Mouse (Mus musculus): Measurements from ENCODE around the gene Tlr4. TPM values are rescaled to one million over a fixed set of nuclear protein-coding genes. Genes with fewer than 3 reads are reported as not detected.

Gene Tlr4
- polyA plus RNA-seq, 1 experiment: 1.1 TPM

DNA sequence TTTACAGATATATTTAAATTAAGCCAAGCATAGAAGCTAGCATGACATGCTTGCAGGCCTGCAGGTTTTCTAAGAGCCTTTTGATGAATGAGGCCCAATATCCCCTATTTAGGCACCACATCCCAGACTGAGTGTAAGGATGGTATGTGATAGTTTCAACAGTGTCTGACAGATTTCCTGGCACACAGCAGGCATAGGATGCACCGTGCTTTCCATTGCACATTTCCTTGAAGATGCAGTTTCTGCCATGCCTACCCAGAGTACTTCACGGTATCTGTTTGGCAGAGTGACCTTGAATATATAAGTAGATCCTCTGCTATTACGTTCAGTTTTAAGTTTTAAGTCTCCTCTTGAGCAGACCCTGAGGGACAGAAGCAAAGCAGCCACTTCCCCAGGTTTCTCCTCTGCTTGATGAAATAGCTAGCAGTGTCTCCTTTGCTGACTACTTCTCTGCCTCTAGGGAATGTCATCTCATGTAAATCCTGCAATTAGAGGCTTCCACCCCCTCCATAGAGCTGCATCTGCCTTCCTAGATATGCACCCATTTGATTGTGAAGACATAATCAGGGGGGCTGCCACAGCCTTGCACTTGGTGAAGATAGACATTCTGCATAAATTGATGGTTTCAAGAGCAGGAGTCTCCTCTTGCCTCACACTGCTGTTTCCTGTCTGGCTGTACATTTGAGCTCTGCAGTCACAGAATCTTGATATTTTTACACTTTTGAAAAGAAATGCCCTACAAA lies 92.4 kb downstream of the Tlr4 start:
- H3K27ac ChIP-seq (ENCODE audit: control insufficient read depth, insufficient read depth, low read depth, low read length, poor library complexity): no peak overlapping the region
- WGBS: 80% methylated on average over 3 of the region's 3 CpGs
- no peaks in the 10 kb centered on the region for H3K4me1 ChIP-seq (ENCODE audit: control insufficient read depth, insufficient read depth, low read length)
- H3K4me3 ChIP-seq (replicated peaks; ENCODE audit: control insufficient read depth, low read depth, low read length): no peak overlapping the region
- no peak for TF ChIP-seq POLR2A (IDR thresholded peaks at IDR 0.05; ENCODE audit: borderline replicate concordance, control insufficient read depth, low read depth, low read length)
- TF ChIP-seq CTCF (IDR thresholded peaks at IDR 0.05; ENCODE audit: control insufficient read depth, insufficient read depth, low read length): no peak

GRCm38 (mm10) chr4:66923616-66924276 lies 96.4 kb downstream of the Tlr4 start:
- TF ChIP-seq CTCF (IDR thresholded peaks at IDR 0.05; ENCODE audit: control insufficient read depth, insufficient read depth, low read length) (no peak), POLR2A (IDR thresholded peaks at IDR 0.05; ENCODE audit: borderline replicate concordance, control insufficient read depth, low read depth, low read length) (no peak)

DNA sequence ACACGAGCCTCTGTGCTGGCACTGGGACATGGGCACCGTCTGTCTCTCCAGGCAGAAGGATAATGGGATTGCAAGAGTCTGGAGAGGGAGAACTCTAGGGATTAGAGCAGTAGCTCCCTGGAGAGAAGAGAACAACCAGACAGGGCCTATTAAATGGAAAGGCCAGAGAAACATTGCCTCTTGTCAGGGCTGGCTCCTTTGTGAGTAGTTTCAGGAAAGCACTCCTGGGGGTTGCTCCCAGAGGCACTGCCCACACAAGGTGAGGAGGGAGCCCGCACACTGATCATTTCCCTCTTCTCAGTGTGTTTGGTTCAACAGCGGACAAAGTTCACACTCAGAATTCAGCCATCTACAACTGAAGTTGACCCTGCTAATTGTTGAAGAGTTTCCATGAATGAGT lies 98.7 kb downstream of the Tlr4 start:
- 71% methylated on average over 4 of the region's 4 CpGs for WGBS

More at GRCm38 (mm10) chr4:66923616-66924276, 96.4 kb downstream of the Tlr4 start:
- Histone ChIP-seq H3K27ac (ENCODE audit: control insufficient read depth, insufficient read depth, low read depth, low read length, poor library complexity) (no peak overlapping the region), H3K4me3 (replicated peaks; ENCODE audit: control insufficient read depth, low read depth, low read length) (no peak overlapping the region), H3K4me1 (ENCODE audit: control insufficient read depth, insufficient read depth, low read length) (no peaks in the 10 kb centered on the region)
- WGBS: 66% methylated on average over 3 of the region's 3 CpGs

DNA sequence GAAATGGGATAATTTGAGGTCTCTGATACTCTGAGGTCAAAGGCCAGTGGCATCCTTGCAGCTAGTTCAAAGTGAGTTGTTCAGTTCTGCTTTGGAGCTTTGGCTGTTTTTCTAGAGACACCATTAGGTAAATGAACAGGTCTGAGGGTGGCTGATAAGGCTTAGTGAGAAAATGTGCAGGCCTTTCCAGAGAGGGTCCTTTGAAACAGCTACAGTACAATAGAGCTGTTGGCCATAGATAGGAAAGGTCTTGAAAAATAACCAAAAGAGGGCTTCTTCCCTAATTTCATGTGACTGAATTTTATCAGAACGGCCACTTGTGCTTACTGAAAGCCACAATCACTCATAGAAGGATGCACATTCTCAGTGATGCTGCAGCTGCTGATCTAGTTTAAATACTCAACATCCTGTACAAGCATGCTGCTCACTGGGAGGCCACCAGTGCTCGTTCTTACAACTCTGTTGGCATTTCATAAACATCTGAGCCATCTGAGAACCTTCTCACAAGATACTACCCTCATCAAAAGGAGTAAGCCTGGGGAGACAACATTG lies 100.2 kb downstream of the Tlr4 start:
- TF ChIP-seq POLR2A (IDR thresholded peaks at IDR 0.05; ENCODE audit: borderline replicate concordance, control insufficient read depth, low read depth, low read length): no peak
- no peak for TF ChIP-seq CTCF (IDR thresholded peaks at IDR 0.05; ENCODE audit: control insufficient read depth, insufficient read depth, low read length)
- no peak overlapping the region for H3K4me3 ChIP-seq (replicated peaks; ENCODE audit: control insufficient read depth, low read depth, low read length)
- 20% methylated on average over 2 of the region's 2 CpGs for WGBS

More for the DNA sequence above, 98.7 kb downstream of the Tlr4 start:
- Histone ChIP-seq H3K4me1 (ENCODE audit: control insufficient read depth, insufficient read depth, low read length) (no peaks in the 10 kb centered on the region), H3K4me3 (replicated peaks; ENCODE audit: control insufficient read depth, low read depth, low read length) (no peak overlapping the region), H3K27ac (ENCODE audit: control insufficient read depth, insufficient read depth, low read depth, low read length, poor library complexity) (no peak overlapping the region)
- TF ChIP-seq POLR2A (IDR thresholded peaks at IDR 0.05; ENCODE audit: borderline replicate concordance, control insufficient read depth, low read depth, low read length) (no peak), CTCF (IDR thresholded peaks at IDR 0.05; ENCODE audit: control insufficient read depth, insufficient read depth, low read length) (no peak)

GRCm38 (mm10) chr4:66938489-66939061 lies 111.2 kb downstream of the Tlr4 start:
- Histone ChIP-seq H3K4me1 (ENCODE audit: control insufficient read depth, insufficient read depth, low read length) (no peaks in the 10 kb centered on the region), H3K27ac (ENCODE audit: control insufficient read depth, insufficient read depth, low read depth, low read length, poor library complexity) (no peak overlapping the region), H3K4me3 (replicated peaks; ENCODE audit: control insufficient read depth, low read depth, low read length) (no peak overlapping the region)
- 82% methylated on average over 4 of the region's 4 CpGs for WGBS
- no peak for TF ChIP-seq POLR2A (IDR thresholded peaks at IDR 0.05; ENCODE audit: borderline replicate concordance, control insufficient read depth, low read depth, low read length)
- TF ChIP-seq CTCF (IDR thresholded peaks at IDR 0.05; ENCODE audit: control insufficient read depth, insufficient read depth, low read length): no peak

More for the DNA sequence above, 100.2 kb downstream of the Tlr4 start:
- Histone ChIP-seq H3K4me1 (ENCODE audit: control insufficient read depth, insufficient read depth, low read length) (no peaks in the 10 kb centered on the region), H3K27ac (ENCODE audit: control insufficient read depth, insufficient read depth, low read depth, low read length, poor library complexity) (no peak overlapping the region)

DNA sequence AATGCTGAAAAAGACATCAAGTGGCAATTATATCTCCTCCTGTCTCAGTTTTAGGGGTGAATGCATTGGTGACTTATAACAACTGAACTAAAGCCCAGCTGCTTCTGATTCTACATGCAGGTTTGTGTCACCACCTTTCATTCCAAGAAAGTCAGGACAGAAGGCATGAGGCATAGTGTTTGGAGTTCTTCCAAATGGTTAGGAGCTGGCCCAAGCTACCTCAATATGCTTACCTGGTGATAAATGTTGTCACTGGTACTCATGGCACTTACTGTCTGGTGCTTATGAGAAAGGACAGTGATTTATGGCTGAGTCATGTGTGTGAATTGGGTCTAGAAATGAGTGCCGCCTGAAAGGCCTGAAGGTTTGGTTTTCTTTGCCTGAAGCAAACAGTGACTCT lies 114.5 kb downstream of the Tlr4 start:
- Histone ChIP-seq H3K4me3 (replicated peaks; ENCODE audit: control insufficient read depth, low read depth, low read length) (no peak overlapping the region), H3K27ac (ENCODE audit: control insufficient read depth, insufficient read depth, low read depth, low read length, poor library complexity) (no peak overlapping the region), H3K4me1 (ENCODE audit: control insufficient read depth, insufficient read depth, low read length) (no peaks in the 10 kb centered on the region)
- TF ChIP-seq POLR2A (IDR thresholded peaks at IDR 0.05; ENCODE audit: borderline replicate concordance, control insufficient read depth, low read depth, low read length): no peak
- no peak for TF ChIP-seq CTCF (IDR thresholded peaks at IDR 0.05; ENCODE audit: control insufficient read depth, insufficient read depth, low read length)
- WGBS: 63% methylated on average over 1 of the region's 1 CpGs

DNA sequence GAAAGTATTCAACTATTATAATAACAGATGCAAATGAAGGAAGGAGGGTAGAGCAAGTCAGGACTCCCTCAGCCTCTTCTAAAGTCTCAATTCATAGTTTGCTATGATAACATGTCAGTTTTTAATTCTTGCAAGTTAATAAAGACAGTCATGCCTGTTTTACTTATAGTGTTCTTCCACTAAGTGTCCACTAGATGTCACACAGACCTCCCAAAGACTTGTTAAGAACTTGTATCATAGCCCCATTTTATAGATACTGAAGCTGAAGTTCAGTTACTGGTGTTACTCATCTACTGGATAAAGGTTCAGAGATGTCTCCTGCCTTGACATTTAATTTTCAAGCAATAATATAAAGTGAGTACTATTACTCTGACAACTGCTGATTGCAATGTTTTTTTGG lies 116.3 kb downstream of the Tlr4 start:
- H3K27ac ChIP-seq (ENCODE audit: control insufficient read depth, insufficient read depth, low read depth, low read length, poor library complexity): no peak overlapping the region
- no peaks in the 10 kb centered on the region for H3K4me1 ChIP-seq (ENCODE audit: control insufficient read depth, insufficient read depth, low read length)
- H3K4me3 ChIP-seq (replicated peaks; ENCODE audit: control insufficient read depth, low read depth, low read length): no peak overlapping the region
- TF ChIP-seq POLR2A (IDR thresholded peaks at IDR 0.05; ENCODE audit: borderline replicate concordance, control insufficient read depth, low read depth, low read length): no peak

DNA sequence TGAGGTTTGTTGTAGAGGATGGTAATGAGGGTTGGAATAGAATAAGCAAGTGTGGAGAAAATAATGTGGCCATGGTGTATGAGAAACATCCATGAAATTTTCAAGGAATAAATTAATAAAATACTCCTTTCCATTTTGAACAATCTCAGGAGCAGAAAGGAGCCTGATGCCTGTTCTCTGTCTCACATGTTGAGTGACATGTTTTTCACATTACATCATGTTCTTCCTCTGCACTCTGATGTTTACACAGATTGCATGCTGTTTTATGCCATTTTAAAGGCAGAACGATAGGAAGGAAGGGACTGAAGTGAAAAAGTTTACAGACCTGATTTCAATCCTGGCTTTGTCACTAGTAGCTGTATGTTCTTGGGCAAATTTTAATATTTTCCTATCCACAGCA lies 120.3 kb downstream of the Tlr4 start:
- H3K27ac ChIP-seq (ENCODE audit: control insufficient read depth, insufficient read depth, low read depth, low read length, poor library complexity): no peak overlapping the region
- WGBS: 19% methylated on average over 1 of the region's 1 CpGs
- no peak overlapping the region for H3K4me3 ChIP-seq (replicated peaks; ENCODE audit: control insufficient read depth, low read depth, low read length)
- no peaks in the 10 kb centered on the region for H3K4me1 ChIP-seq (ENCODE audit: control insufficient read depth, insufficient read depth, low read length)
- TF ChIP-seq POLR2A (IDR thresholded peaks at IDR 0.05; ENCODE audit: borderline replicate concordance, control insufficient read depth, low read depth, low read length): no peak
- TF ChIP-seq CTCF (IDR thresholded peaks at IDR 0.05; ENCODE audit: control insufficient read depth, insufficient read depth, low read length): no peak

All from bone marrow, adult 2 months (tissue).